Mouse (Mus musculus): Measurements from ENCODE around the gene Gatb. TPM values are rescaled to one million over a fixed set of nuclear protein-coding genes. Genes with fewer than 3 reads are reported as not detected.

The Gatb gene
- polyA plus RNA-seq, 1 experiment: 3.9 TPM

DNA sequence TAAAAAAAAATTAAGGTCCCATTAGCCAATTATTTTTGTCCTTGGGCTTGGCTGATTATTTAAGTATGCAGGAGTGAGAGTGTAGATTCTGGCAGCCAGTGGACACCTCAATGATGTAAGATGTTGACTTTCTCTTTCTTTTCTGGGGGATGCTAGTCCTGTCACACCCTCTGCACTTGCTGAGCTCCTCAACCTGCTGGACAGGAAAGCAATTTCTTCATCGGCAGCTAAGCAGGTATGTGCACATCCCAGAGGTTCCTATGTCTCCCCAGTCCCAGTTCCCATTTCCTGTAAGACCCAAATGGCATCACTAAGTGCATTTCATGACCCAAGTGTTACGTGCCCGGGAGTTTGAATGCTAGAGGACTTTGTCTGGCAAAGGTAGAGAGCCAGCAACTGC lies 70.9 kb downstream of the Gatb start:
- no peak for DNase-seq
- WGBS: 90% methylated on average over 3 of the region's 3 CpGs
- H3K4me1 ChIP-seq (ENCODE audit: control insufficient read depth, insufficient read depth, low read length): no peaks in the 10 kb centered on the region
- H3K4me3 ChIP-seq (replicated peaks; ENCODE audit: extremely low read depth, low read depth, low read length): no peak overlapping the region
- TF ChIP-seq POLR2A (IDR thresholded peaks at IDR 0.05; ENCODE audit: borderline replicate concordance, extremely low read depth, low read depth, low read length) (no peak), CTCF (IDR thresholded peaks at IDR 0.05; ENCODE audit: insufficient read depth, low read length) (no peak)

- no peaks in the 10 kb centered on the region for H3K4me1 ChIP-seq (ENCODE audit: control insufficient read depth, insufficient read depth, low read length)
- WGBS: 77% methylated on average over 7 of the region's 7 CpGs
- TF ChIP-seq POLR2A (IDR thresholded peaks at IDR 0.05; ENCODE audit: borderline replicate concordance, extremely low read depth, low read depth, low read length) (no peak), CTCF (IDR thresholded peaks at IDR 0.05; ENCODE audit: insufficient read depth, low read length) (no peak)
- DNase-seq: no peak
- H3K4me3 ChIP-seq (replicated peaks; ENCODE audit: extremely low read depth, low read depth, low read length): no peak overlapping the region
Observed at GRCm38 (mm10) chr3:85645517-85646004, 71.6 kb downstream of the Gatb start.

DNA sequence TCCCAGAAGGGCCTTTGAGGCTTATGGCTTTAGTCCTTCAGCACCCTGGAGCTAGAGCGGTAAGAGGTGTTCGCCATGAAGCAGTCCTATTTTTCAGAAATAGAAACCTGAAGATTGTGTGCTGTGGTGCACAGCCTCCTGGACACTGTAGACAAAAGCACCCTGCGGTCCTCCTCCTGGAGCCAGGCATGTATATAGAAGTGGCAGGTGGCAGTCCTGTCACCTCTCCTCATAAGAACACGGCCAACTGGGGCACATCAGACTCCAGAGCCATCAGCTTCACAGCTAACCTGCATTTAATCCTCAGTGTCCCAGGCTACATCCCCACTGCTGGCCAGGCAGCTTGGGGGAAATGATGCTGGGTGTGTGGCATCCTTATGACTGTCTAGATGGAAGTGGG lies 75.3 kb downstream of the Gatb start:
- 96% methylated on average over 4 of the region's 4 CpGs for WGBS
- TF ChIP-seq POLR2A (IDR thresholded peaks at IDR 0.05; ENCODE audit: borderline replicate concordance, extremely low read depth, low read depth, low read length) (no peak), CTCF (IDR thresholded peaks at IDR 0.05; ENCODE audit: insufficient read depth, low read length) (no peak)
- Histone ChIP-seq H3K4me1 (ENCODE audit: control insufficient read depth, insufficient read depth, low read length) (no peaks in the 10 kb centered on the region), H3K4me3 (replicated peaks; ENCODE audit: extremely low read depth, low read depth, low read length) (no peak overlapping the region)
- DNase-seq: no peak

GRCm38 (mm10) chr3:85652727-85653665 lies 79.1 kb downstream of the Gatb start:
- Histone ChIP-seq H3K4me1 (ENCODE audit: control insufficient read depth, insufficient read depth, low read length) (no peaks in the 10 kb centered on the region), H3K4me3 (replicated peaks; ENCODE audit: extremely low read depth, low read depth, low read length) (no peak overlapping the region)
- DNase-seq: no peak
- no peak for TF ChIP-seq POLR2A (IDR thresholded peaks at IDR 0.05; ENCODE audit: borderline replicate concordance, extremely low read depth, low read depth, low read length)
- no peak for TF ChIP-seq CTCF (IDR thresholded peaks at IDR 0.05; ENCODE audit: insufficient read depth, low read length)
- WGBS: 66% methylated on average over 4 of the region's 4 CpGs

DNA sequence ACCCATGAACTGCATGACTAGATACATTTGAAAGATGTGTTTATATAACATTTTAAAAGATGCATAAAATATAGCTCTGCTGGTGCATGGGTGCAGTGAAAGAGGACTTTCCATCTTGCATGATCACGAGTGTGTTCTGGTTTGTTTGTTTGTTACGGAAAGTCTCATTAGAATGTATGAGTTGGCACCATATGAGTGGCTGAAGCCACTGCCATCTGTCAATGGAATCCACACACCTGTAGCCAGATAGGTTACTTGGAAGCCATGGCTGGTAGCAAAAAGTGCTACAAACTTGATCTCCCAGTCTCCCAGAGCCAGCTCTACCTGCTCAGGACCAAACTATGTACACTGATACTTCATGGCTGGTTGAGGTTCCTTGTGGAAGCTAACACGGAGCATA lies 81.6 kb downstream of the Gatb start:
- no peak for TF ChIP-seq CTCF (IDR thresholded peaks at IDR 0.05; ENCODE audit: insufficient read depth, low read length)
- TF ChIP-seq POLR2A (IDR thresholded peaks at IDR 0.05; ENCODE audit: borderline replicate concordance, extremely low read depth, low read depth, low read length): no peak
- DNase-seq: no peak
- Histone ChIP-seq H3K4me3 (replicated peaks; ENCODE audit: extremely low read depth, low read depth, low read length) (no peak overlapping the region), H3K4me1 (ENCODE audit: control insufficient read depth, insufficient read depth, low read length) (no peaks in the 10 kb centered on the region)
- WGBS: 90% methylated on average over 3 of the region's 3 CpGs

DNA sequence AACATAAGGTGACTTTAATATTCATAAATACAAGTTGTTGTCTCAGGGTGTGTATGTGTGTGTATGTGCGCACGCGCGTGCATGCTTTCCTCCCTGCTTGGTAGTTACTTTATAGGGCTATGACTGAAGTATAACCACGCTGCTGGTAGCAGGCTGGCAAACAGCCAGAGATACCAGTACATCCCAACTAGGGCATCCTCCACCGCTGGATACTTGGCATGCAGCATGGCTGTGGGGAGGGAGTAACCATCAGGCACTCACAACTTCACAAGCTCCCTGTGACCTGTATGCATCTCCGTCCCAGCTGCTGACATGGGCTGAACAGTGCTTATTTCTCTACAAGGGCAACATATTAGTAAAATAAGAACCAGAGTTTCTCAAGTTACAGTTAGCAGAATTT lies 85.8 kb downstream of the Gatb start:
- no peak overlapping the region for H3K4me3 ChIP-seq (replicated peaks; ENCODE audit: extremely low read depth, low read depth, low read length)
- TF ChIP-seq POLR2A (IDR thresholded peaks at IDR 0.05; ENCODE audit: borderline replicate concordance, extremely low read depth, low read depth, low read length) (no peak), CTCF (IDR thresholded peaks at IDR 0.05; ENCODE audit: insufficient read depth, low read length) (no peak)
- 87% methylated on average over 7 of the region's 7 CpGs for WGBS
- DNase-seq: no peak
- no peaks in the 10 kb centered on the region for H3K4me1 ChIP-seq (ENCODE audit: control insufficient read depth, insufficient read depth, low read length)

GRCm38 (mm10) chr3:85661926-85662813 lies 88.3 kb downstream of the Gatb start:
- 67% methylated on average over 10 of the region's 10 CpGs for WGBS
- no peak for DNase-seq
- Histone ChIP-seq H3K4me1 (ENCODE audit: control insufficient read depth, insufficient read depth, low read length) (no peaks in the 10 kb centered on the region), H3K4me3 (replicated peaks; ENCODE audit: extremely low read depth, low read depth, low read length) (no peak overlapping the region)
- TF ChIP-seq CTCF (IDR thresholded peaks at IDR 0.05; ENCODE audit: insufficient read depth, low read length): no peak

- TF ChIP-seq POLR2A (IDR thresholded peaks at IDR 0.05; ENCODE audit: borderline replicate concordance, extremely low read depth, low read depth, low read length) (no peak), CTCF (IDR thresholded peaks at IDR 0.05; ENCODE audit: insufficient read depth, low read length) (no peak)
- no peak overlapping the region for H3K4me3 ChIP-seq (replicated peaks; ENCODE audit: extremely low read depth, low read depth, low read length)
- DNase-seq: no peak
- 84% methylated on average over 5 of the region's 5 CpGs for WGBS
- H3K4me1 ChIP-seq (ENCODE audit: control insufficient read depth, insufficient read depth, low read length): no peaks in the 10 kb centered on the region
Observed at GRCm38 (mm10) chr3:85663826-85664225, 89.9 kb downstream of the Gatb start.

GRCm38 (mm10) chr3:85664591-85665171 lies 90.8 kb downstream of the Gatb start:
- DNase-seq: no peak
- TF ChIP-seq CTCF (IDR thresholded peaks at IDR 0.05; ENCODE audit: insufficient read depth, low read length) (no peak), POLR2A (IDR thresholded peaks at IDR 0.05; ENCODE audit: borderline replicate concordance, extremely low read depth, low read depth, low read length) (no peak)
- H3K4me1 ChIP-seq (ENCODE audit: control insufficient read depth, insufficient read depth, low read length): no peaks in the 10 kb centered on the region
- 88% methylated on average over 10 of the region's 10 CpGs for whole genome bisulfite sequencing
- H3K4me3 ChIP-seq (replicated peaks; ENCODE audit: extremely low read depth, low read depth, low read length): no peak overlapping the region
